Mouse (Mus musculus) embryonic facial prominence, embryonic 11.5 days (tissue): ENCODE data around the gene Wdpcp. TPM values are rescaled to one million over a fixed set of nuclear protein-coding genes. Genes with fewer than 3 reads are reported as not detected.

ENCODE experiments used
- ATAC-seq: fragments of 200-750 bp; cut with Nextera tagmentation; replicated peaks from 2 replicates; pipeline ENCODE4 v1.8.0; 2017; ENCODE audit warnings: low read depth; ENCODE audit not compliant: insufficient number of reproducible peaks, low FRiP score, low TSS enrichment
- DNase-seq: peaks from one replicate; pipeline ENCODE4 v3.0.0-alpha.2; 2015; ENCODE audit warnings: low spot score
- H3K27ac ChIP-seq: fragments of 300-500 bp; sonication (generic); replicated peaks from 2 replicates; pipeline ENCODE4 v1.5.1; 2014; ENCODE audit warnings: mild to moderate bottlenecking, low read depth, low read length, control low read depth
- H3K27me3 ChIP-seq: fragments of 300-500 bp; sonication (generic); 2 replicates; pipeline ENCODE4 v1.6.1; 2014; ENCODE audit warnings: mild to moderate bottlenecking, low read length, moderate library complexity, mixed read lengths; ENCODE audit not compliant: control insufficient read depth, insufficient read depth
- H3K36me3 ChIP-seq: fragments of 300-500 bp; sonication (generic); replicated peaks from 2 replicates; pipeline ENCODE4 v1.6.1; 2014; ENCODE audit warnings: low read depth, mild to moderate bottlenecking, low read length, moderate library complexity, mixed read lengths; ENCODE audit not compliant: control insufficient read depth, insufficient read depth
- H3K4me1 ChIP-seq: fragments of 300-500 bp; sonication (generic); 2 replicates; pipeline ENCODE4 v1.6.1; 2014; ENCODE audit warnings: low read length, mixed read lengths; ENCODE audit not compliant: control insufficient read depth, insufficient read depth
- H3K4me2 ChIP-seq: fragments of 300-500 bp; sonication (generic); 2 replicates; pipeline ENCODE4 v1.6.1; 2014; ENCODE audit warnings: low read depth, mild to moderate bottlenecking, control low read depth, low read length, moderate library complexity
- H3K4me3 ChIP-seq: fragments of 300-500 bp; sonication (generic); 2 replicates; pipeline ENCODE4 v1.5.1; 2014; ENCODE audit warnings: low read depth, low read length, control low read depth
- H3K9ac ChIP-seq: fragments of 300-500 bp; sonication (generic); replicated peaks from 2 replicates; pipeline ENCODE4 v1.6.1; 2014; ENCODE audit warnings: mild to moderate bottlenecking, control low read depth, low read length
- H3K9me3 ChIP-seq: fragments of 300-500 bp; sonication (generic); replicated peaks from 2 replicates; pipeline ENCODE4 v1.6.1; 2016; ENCODE audit warnings: mild to moderate bottlenecking, low read length, inconsistent platforms, mixed read lengths; ENCODE audit not compliant: control insufficient read depth
- WGBS: fragments of 180-500 bp; shearing (Covaris S2); extraction: QIAGEN DNeasy Blood & Tissue Kit; methylation state at CpG from one replicate; pipeline ENCODE4 v1.1.7; 2014; 5-methylcytosine and 5-hydroxymethylcytosine counted together
- polyA plus RNA-seq: library from polyadenylated mRNA; unstranded; fragments of >200 nt; fragmentation: Nextera tagmentation; extraction: Ambion mirVana; gene quantifications from 2 replicates; pipeline ENCODE4 v1.2.1, GENCODE M21; 2014

The Wdpcp gene
- polyA plus RNA-seq, 1 experiment from 2014 or later = 11.9 TPM

- DNase-seq (no peak), ATAC-seq (no peak)
- Histone ChIP-seq H3K4me2 (no peak overlapping the region), H3K9ac (no peak overlapping the region), H3K9me3 (no peaks in the 10 kb centered on the region), H3K36me3 (no peaks in the 10 kb centered on the region), H3K27me3 (no peaks in the 10 kb centered on the region), H3K27ac (no peak overlapping the region), H3K4me1 (no peaks in the 10 kb centered on the region), H3K4me3 (no peak overlapping the region)
- 79% methylated on average over 1 of the region's 1 CpGs for WGBS
These were observed 154.3 kb downstream of the Wdpcp start for GRCm38 (mm10) chr11:21726329-21726728.

- Histone ChIP-seq H3K36me3 (no peaks in the 10 kb centered on the region), H3K9ac (no peak overlapping the region), H3K4me1 (no peaks in the 10 kb centered on the region), H3K27ac (no peak overlapping the region), H3K4me3 (no peak overlapping the region), H3K4me2 (no peak overlapping the region), H3K27me3 (no peaks in the 10 kb centered on the region), H3K9me3 (no peaks in the 10 kb centered on the region)
- 86% methylated on average over 5 of the region's 5 CpGs for whole genome bisulfite sequencing
- DNase-seq = no peak
- no peak for ATAC-seq
These were observed 157.0 kb downstream of the Wdpcp start for GRCm38 (mm10) chr11:21729056-21729455.

- Histone ChIP-seq H3K4me1 (no peaks in the 10 kb centered on the region), H3K9ac (no peak overlapping the region), H3K27me3 (no peaks in the 10 kb centered on the region), H3K27ac (no peak overlapping the region), H3K9me3 (no peaks in the 10 kb centered on the region), H3K36me3 (no peaks in the 10 kb centered on the region), H3K4me2 (no peak overlapping the region), H3K4me3 (no peak overlapping the region)
- DNase-seq (no peak), ATAC-seq (no peak)
- 82% methylated on average over 6 of the region's 6 CpGs for WGBS
These were observed 157.9 kb downstream of the Wdpcp start for GRCm38 (mm10) chr11:21729961-21730360.

GRCm38 (mm10) chr11:21735272-21735671 is 163.2 kb downstream of the Wdpcp start:
- ATAC-seq = no peak
- Histone ChIP-seq H3K27ac (no peak overlapping the region), H3K4me2 (no peak overlapping the region), H3K27me3 (no peaks in the 10 kb centered on the region), H3K9me3 (no peaks in the 10 kb centered on the region), H3K36me3 (no peaks in the 10 kb centered on the region), H3K9ac (no peak overlapping the region), H3K4me1 (no peaks in the 10 kb centered on the region), H3K4me3 (no peak overlapping the region)
- no peak for DNase-seq
- WGBS = 53% methylated on average over 6 of the region's 6 CpGs

GRCm38 (mm10) chr11:21749487-21749886 is 177.5 kb downstream of the Wdpcp start:
- Histone ChIP-seq H3K9me3 (no peaks in the 10 kb centered on the region), H3K4me2 (no peak overlapping the region), H3K4me1 (no peaks in the 10 kb centered on the region), H3K36me3 (no peaks in the 10 kb centered on the region), H3K27me3 (no peaks in the 10 kb centered on the region), H3K27ac (no peak overlapping the region), H3K4me3 (no peak overlapping the region), H3K9ac (no peak overlapping the region)
- WGBS = 66% methylated on average over 4 of the region's 4 CpGs
- ATAC-seq = no peak
- no peak for DNase-seq

GRCm38 (mm10) chr11:21763201-21763600 is 191.2 kb downstream of the Wdpcp start:
- DNase-seq = no peak
- ATAC-seq = no peak
- no peak overlapping the region for H3K4me3 ChIP-seq
- no peaks in the 10 kb centered on the region for H3K9me3 ChIP-seq
- no peaks in the 10 kb centered on the region for H3K27me3 ChIP-seq
- no peak overlapping the region for H3K9ac ChIP-seq
- 92% methylated on average over 4 of the region's 4 CpGs for WGBS
- H3K4me2 ChIP-seq = no peak overlapping the region
- no peak overlapping the region for H3K27ac ChIP-seq
- H3K4me1 ChIP-seq = no peaks in the 10 kb centered on the region
- H3K36me3 ChIP-seq = no peaks in the 10 kb centered on the region

- H3K4me1 ChIP-seq = no peaks in the 10 kb centered on the region
These were observed 216.8 kb downstream of the Wdpcp start for GRCm38 (mm10) chr11:21788831-21789230.

GRCm38 (mm10) chr11:21824941-21825340 is 252.9 kb downstream of the Wdpcp start:
- Histone ChIP-seq H3K9me3 (no peaks in the 10 kb centered on the region), H3K36me3 (no peaks in the 10 kb centered on the region), H3K27me3 (no peaks in the 10 kb centered on the region), H3K9ac (no peak overlapping the region), H3K27ac (no peak overlapping the region), H3K4me2 (no peak overlapping the region), H3K4me3 (no peak overlapping the region), H3K4me1 (no peaks in the 10 kb centered on the region)
- DNase-seq = no peak
- WGBS = 91% methylated on average over 3 of the region's 3 CpGs
- ATAC-seq = no peak

More at GRCm38 (mm10) chr11:21788831-21789230, 216.8 kb downstream of the Wdpcp start:
- no peak overlapping the region for H3K9ac ChIP-seq
- H3K27me3 ChIP-seq = no peaks in the 10 kb centered on the region
- no peak overlapping the region for H3K4me2 ChIP-seq
- no peaks in the 10 kb centered on the region for H3K9me3 ChIP-seq
- no peak overlapping the region for H3K4me3 ChIP-seq
- no peak for ATAC-seq
- 94% methylated on average over 3 of the region's 3 CpGs for WGBS
- H3K27ac ChIP-seq = no peak overlapping the region
- DNase-seq = no peak
- H3K36me3 ChIP-seq = no peaks in the 10 kb centered on the region
